Mouse (Mus musculus) CD4-positive, CD25-positive, alpha-beta regulatory T cell, adult 2 months (primary cell): ENCODE results near the gene Gadd45a.

Experiments
- DNase-seq: peaks from one replicate; pipeline ENCODE4 v3.0.0-alpha.2; 2012; ENCODE audit warnings: low read depth, low spot score

The Gadd45a gene

GRCm38 (mm10) chr6:66986063-66986462 lies 51.2 kb downstream of the Gadd45a start:
- DNase-seq, result no peak

- no peak for DNase-seq
Observed at GRCm38 (mm10) chr6:66985500-66985899, 51.8 kb downstream of the Gadd45a start.
